Mouse (Mus musculus): ENCODE data around the gene Snph. TPM values are rescaled to one million over a fixed set of nuclear protein-coding genes. Genes with fewer than 3 reads are reported as not detected.
A peak's percentile ranks its signal among the peaks of the same experiment; 100 is the strongest.

The Snph gene
- total and polyA plus RNA-seq, 3 experiments: not detected

- H3K27ac ChIP-seq (ENCODE audit: control insufficient read depth, low read depth, low read length): no peak overlapping the region
- no peaks in the 10 kb centered on the region; a peak in 1 of 4 replicates for H3K27me3 ChIP-seq (ENCODE audit: control insufficient read depth in 1 of 2, insufficient read depth in 2 of 2, low read length in 2 of 2)
- no peak overlapping the region for H3K9ac ChIP-seq (ENCODE audit: control insufficient read depth, low read depth, low read length, poor library complexity, severe bottlenecking)
- no peaks in the 10 kb centered on the region for H3K4me1 ChIP-seq (ENCODE audit: control insufficient read depth in 1 of 2, insufficient read depth in 2 of 2, low read length in 2 of 2)
- H3K9me3 ChIP-seq (replicated peaks; ENCODE audit: insufficient read depth, low read length): no peaks in the 10 kb centered on the region
- no peak overlapping the region for H3K4me3 ChIP-seq (ENCODE audit: control insufficient read depth in 1 of 2, insufficient read depth in 1 of 2, low read depth in 2 of 2, low read length in 2 of 2)
- H3K79me2 ChIP-seq (ENCODE audit: control insufficient read depth, insufficient read depth, low read length, poor library complexity): no peaks in the 10 kb centered on the region
- TF ChIP-seq HCFC1 (IDR thresholded peaks at IDR 0.05; ENCODE audit: low read depth, low read length): no peak
- no peak for TF ChIP-seq JUND (IDR thresholded peaks at IDR 0.05; ENCODE audit: low read depth, low read length)
- TF ChIP-seq ZNF384 (IDR thresholded peaks at IDR 0.05; ENCODE audit: low read depth, low read length): no peak
- no peak for TF ChIP-seq EP300 (IDR thresholded peaks at IDR 0.05; ENCODE audit: low read depth in 1 of 2, low read length in 2 of 2)
- no peak for TF ChIP-seq BHLHE40 (IDR thresholded peaks at IDR 0.05; ENCODE audit: borderline replicate concordance, low read depth, low read length)
- TF ChIP-seq SIN3A (IDR thresholded peaks at IDR 0.05; ENCODE audit: low read length): no peak
- no peak for TF ChIP-seq MXI1 (IDR thresholded peaks at IDR 0.05; ENCODE audit: low read depth, low read length)
- TF ChIP-seq UBTF (IDR thresholded peaks at IDR 0.05; ENCODE audit: borderline replicate concordance, insufficient read depth, low read depth, low read length): no peak
- no peak for TF ChIP-seq USF1 (IDR thresholded peaks at IDR 0.05; ENCODE audit: low read depth, low read length)
- no peak for TF ChIP-seq ELF1 (IDR thresholded peaks at IDR 0.05; ENCODE audit: low read depth, low read length)
- no peak for TF ChIP-seq SMC3 (IDR thresholded peaks at IDR 0.05; ENCODE audit: low read depth, low read length)
- no peak for TF ChIP-seq POLR2A (IDR thresholded peaks at IDR 0.05; ENCODE audit: control insufficient read depth in 1 of 2, insufficient read depth in 1 of 2, low read depth in 1 of 2, low read length in 2 of 2, poor library complexity in 1 of 2)
- TF ChIP-seq MAX (IDR thresholded peaks at IDR 0.05; ENCODE audit: low read length): no peak
- H3K36me3 ChIP-seq (ENCODE audit: control insufficient read depth in 1 of 2, insufficient read depth in 2 of 2, low read length in 2 of 2): no peaks in the 10 kb centered on the region
- DNase-seq (ENCODE audit: low read depth, low spot score): no peak
Measured at GRCm38 (mm10) chr2:151573667-151574066, 58.7 kb downstream of the Snph start.

GRCm38 (mm10) chr2:151571873-151572700 is 60.3 kb downstream of the Snph start, which contains the start of gene Sdcbp2:
Gene Sdcbp2, plus strand, starts transcription at chr2:151572622.
- Histone ChIP-seq H3K36me3 (ENCODE audit: control insufficient read depth in 1 of 2, insufficient read depth in 2 of 2, low read length in 2 of 2) (no peaks in the 10 kb centered on the region), H3K9me3 (replicated peaks; ENCODE audit: insufficient read depth, low read length) (no peaks in the 10 kb centered on the region), H3K9ac (ENCODE audit: control insufficient read depth, low read depth, low read length, poor library complexity, severe bottlenecking) (no peak within 1 kb of the TSS), H3K27me3 (ENCODE audit: control insufficient read depth in 1 of 2, insufficient read depth in 2 of 2, low read length in 2 of 2) (no peaks in the 10 kb centered on the region; a peak in 1 of 4 replicates), H3K4me1 (ENCODE audit: control insufficient read depth in 1 of 2, insufficient read depth in 2 of 2, low read length in 2 of 2) (no peaks in the 10 kb centered on the region), H3K79me2 (ENCODE audit: control insufficient read depth, insufficient read depth, low read length, poor library complexity) (no peaks in the 10 kb centered on the region), H3K27ac (ENCODE audit: control insufficient read depth, low read depth, low read length) (no peak within 1 kb of the TSS), H3K4me3 (ENCODE audit: control insufficient read depth in 1 of 2, insufficient read depth in 1 of 2, low read depth in 2 of 2, low read length in 2 of 2) (no peak within 1 kb of the TSS)
- TF ChIP-seq POLR2A (IDR thresholded peaks at IDR 0.05; ENCODE audit: control insufficient read depth in 1 of 2, insufficient read depth in 1 of 2, low read depth in 1 of 2, low read length in 2 of 2, poor library complexity in 1 of 2) (no peak), BHLHE40 (IDR thresholded peaks at IDR 0.05; ENCODE audit: borderline replicate concordance, low read depth, low read length) (no peak), TAL1 (IDR thresholded peaks at IDR 0.05; ENCODE audit: low read length) (no peak), ZKSCAN1 (IDR thresholded peaks at IDR 0.05; ENCODE audit: low read depth, low read length) (no peak), POLR2AphosphoS2 (IDR thresholded peaks at IDR 0.05; ENCODE audit: low read length) (no peak), KAT2A (conservative IDR thresholded peaks at IDR 0.05; ENCODE audit: low read depth, low read length) (no peak), ZMIZ1 (IDR thresholded peaks at IDR 0.05; ENCODE audit: low read depth, low read length) (no peak), TBP (IDR thresholded peaks at IDR 0.05; ENCODE audit: low read depth, low read length) (no peak), RCOR1 (IDR thresholded peaks at IDR 0.05; ENCODE audit: low read depth, low read length) (no peak), MXI1 (IDR thresholded peaks at IDR 0.05; ENCODE audit: low read depth, low read length) (no peak)
- peak; percentile 44 for DNase-seq (ENCODE audit: low read depth, low spot score)
